Mouse (Mus musculus) v-Abl transformed pro-B cells (cell line): ENCODE data around the gene Slc48a1.

Experiments
- in situ Hi-C, 2 experiments: fragments of 400-800 bp; cut with MboI; formaldehyde crosslinking; loops; one replicate each; pipeline ENCODE4 v1.15.1; 2025; ENCODE audit not compliant: unreplicated experiment in 2 of 2

Gene Slc48a1

DNA sequence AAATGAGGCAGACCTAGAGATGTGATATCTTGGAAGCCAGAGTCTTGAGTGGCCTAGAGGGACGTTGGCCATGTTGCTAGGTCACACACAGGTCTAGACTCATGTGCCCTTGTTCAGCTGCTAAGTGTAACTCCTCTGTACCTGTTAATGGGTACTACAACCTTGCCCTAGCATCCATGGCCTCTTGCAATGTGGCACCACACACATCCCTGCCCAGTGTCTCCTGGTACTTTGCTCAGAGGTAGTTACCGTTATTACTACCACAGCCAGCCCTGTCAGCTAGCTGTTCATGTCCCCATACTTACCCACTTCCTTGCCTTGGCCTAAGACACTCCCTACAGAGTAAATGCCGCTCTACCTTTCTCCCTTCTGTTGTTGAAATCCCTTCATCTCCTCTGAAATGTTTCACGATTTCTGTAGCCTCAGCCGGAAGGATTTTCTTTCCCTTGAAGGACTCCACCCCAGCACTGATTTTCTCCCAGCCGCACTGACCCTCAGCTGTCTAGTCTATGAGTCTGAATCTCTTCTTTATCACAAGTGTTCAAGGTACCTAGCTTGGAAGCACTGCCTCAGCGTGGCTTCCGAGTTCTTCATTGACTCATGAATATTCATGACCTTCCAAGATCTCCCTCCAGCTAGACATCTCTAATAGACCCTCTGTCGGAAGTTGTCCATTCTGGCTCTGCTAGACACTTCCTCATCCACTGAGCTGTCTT, 54.6 kb downstream of the Slc48a1 start:
- in situ Hi-C loops, result loop anchor here in 1 of 2 experiments (25.0 kb wide), 1 partner anchor 571 kb away; no protein-coding TSS in a partner anchor

DNA sequence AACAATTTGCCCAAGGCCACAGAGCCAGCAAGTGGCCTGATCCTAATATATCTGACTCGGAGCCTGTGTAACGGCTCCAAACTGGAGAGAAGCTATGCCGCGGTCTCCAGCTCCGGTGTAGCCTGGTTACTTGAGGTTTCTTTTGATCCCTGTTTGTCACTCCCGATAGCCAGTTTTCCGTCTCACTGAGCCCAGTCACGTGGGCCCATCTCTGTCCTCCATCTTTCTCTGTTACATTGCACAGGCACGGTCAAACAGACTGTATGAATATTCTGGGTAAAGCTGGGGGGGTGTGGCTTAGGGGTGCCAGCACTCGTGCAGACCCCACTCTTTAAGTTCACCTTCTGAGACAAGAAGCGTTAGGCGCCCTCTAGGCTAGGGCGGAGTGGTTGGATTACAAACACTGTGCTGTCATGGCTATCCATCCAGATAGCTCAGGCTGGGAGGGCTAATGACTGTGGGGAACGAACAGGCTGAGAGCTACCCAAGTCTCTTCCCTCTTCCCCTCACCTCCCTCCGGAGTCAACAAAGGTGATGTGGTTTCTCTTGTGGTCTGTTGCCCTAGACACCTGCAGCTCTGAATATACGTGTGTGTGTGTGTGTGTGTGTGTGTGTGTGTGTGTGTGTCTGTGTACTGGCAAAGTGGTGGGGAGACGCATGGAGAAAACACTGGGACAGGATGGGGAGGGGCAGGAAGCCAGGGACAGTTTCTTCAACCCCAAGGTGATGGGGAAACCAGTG, 58.0 kb downstream of the Slc48a1 start:
- in situ Hi-C loops, result loop anchor here in 1 of 2 experiments (25.0 kb wide), 1 partner anchor 574 kb away; no protein-coding TSS in a partner anchor

DNA sequence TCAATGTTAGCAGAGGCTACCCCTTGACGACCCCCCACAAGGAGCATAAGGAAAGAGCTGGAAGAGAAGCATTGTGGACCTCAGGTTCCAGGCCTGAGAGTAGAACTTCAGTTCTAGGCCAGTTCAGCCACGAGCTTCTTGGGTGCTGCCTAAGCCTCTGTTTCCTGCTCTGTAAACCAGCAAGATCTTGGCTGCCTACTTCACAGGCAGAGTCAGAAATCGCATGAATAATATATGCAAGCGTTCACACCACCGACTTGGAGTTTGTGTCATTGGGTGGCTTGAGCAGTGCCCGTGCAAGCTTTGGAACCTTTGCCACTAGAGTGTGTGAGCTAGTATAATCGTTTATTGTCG, 58.6 kb downstream of the Slc48a1 start:
- in situ Hi-C loops, result loop anchor here in 1 of 2 experiments (25.0 kb wide), 1 partner anchor 575 kb away; no protein-coding TSS in a partner anchor

DNA sequence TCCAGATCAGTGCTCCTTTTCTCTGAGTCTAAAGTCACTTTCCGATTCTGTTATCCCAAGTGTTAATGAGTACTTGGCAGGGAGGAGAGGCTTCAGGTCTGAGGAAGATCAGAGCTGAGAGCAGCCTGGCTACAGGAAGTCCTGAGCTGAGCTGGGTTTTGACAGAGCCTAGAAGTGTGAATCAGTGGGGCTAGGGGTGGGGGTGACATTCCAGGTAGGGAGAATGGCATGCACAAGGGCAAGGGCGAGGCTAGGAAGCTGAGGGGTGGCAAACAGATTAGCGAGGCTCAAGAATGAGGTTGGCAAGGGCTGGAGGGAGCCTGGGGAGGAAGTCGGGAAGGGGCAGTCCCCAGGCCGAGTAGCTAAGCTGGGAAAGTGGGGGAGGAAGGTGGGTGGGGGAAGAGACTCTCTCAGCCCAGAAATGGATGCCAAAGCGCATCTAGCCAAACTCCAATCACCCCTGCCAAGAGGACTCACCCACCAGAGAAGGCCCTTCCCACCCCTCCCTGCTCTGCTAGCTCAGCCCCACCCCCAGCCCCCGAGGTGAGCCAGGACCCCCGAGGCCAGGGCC, 59.3 kb downstream of the Slc48a1 start:
- in situ Hi-C loops, result loop anchor here in 1 of 2 experiments (25.0 kb wide), 1 partner anchor 575 kb away; no protein-coding TSS in a partner anchor

DNA sequence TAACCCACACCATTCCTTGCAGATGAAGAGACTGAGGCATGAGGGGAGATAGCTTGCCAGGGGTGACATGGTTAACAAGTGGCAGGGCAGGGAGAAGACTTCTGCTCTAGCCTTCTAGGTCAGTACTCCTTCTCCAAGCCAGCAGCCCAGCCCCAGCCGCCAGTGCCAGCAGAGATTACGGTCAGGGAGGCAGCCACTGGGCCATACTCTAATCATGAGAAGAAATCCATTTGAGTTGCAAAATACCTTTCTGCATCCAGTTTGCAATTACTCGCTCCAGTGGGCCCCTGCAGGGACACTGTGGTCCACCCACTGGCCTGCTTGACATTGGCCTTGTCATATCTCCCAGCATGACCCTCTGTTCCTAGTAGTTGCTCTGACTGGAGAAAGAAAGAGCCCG, 60.1 kb downstream of the Slc48a1 start:
- in situ Hi-C loops, result loop anchor here in 1 of 2 experiments (25.0 kb wide), 1 partner anchor 576 kb away; no protein-coding TSS in a partner anchor

DNA sequence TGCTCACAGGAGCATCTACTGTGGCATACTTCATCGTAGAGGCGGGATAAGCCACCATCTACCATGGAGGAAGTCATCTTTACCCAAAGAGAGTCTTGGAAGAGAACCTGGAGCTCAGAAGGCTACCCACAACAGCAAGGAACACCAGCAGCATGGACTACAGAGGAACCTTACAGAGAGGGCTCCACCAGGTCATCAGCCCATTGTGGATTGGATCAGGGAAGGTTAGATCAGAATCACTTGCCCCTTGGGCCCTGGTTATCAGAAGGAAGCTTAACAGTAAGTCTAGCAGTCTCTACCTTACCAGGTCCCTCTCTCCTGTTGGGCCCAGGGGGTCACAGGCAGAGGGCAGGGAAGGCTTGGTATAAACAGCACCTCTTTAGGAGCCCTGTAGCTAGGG, 60.7 kb downstream of the Slc48a1 start:
- in situ Hi-C loops, result loop anchor here in 1 of 2 experiments (25.0 kb wide), 1 partner anchor 577 kb away; no protein-coding TSS in a partner anchor

DNA sequence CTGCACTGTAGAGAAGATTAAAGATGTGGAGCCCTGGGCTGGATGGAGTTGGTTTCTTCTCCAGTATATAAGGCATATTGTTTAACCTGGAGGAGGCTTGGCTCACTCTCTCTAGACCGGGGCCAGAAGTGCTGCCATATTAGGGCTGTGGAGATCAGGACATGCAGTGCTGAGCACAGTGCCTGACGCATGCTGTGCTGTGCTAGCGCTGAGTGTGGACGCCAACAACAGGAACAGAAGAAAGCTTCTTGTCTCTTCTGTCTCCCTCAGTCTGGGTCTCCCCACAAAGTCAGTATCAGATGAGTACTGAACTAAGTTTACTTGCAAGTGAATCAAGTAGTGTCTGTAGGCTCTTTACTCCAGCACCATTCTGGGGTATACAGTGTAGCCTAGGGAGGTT, 61.2 kb downstream of the Slc48a1 start:
- in situ Hi-C loops, result loop anchor here in 1 of 2 experiments (25.0 kb wide), 1 partner anchor 577 kb away; no protein-coding TSS in a partner anchor

DNA sequence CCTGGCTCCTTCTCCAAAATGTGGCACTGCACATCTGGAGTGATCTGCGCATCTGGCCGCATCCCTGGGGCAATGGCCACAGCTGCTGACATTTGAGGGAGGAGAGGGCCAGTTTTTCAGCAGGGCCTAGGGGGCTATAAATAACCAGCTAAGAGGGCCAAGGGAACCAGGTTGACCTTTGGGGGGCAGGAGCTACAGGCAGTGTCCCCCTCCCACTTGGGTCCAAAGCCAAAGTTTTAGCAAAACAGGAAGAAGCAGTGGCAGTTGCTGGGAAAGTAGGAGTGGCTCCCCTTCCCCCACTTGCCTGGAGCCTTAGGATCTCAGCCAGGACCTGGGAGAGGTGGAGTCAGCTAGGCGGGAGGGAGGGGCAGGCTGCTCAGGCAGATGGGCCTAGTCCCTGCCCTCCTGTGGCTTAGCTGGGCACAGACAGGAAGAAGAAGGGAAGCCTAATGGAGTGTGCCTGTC, 61.7 kb downstream of the Slc48a1 start:
- in situ Hi-C loops, result loop anchor here in 1 of 2 experiments (25.0 kb wide), 1 partner anchor 578 kb away; no protein-coding TSS in a partner anchor

DNA sequence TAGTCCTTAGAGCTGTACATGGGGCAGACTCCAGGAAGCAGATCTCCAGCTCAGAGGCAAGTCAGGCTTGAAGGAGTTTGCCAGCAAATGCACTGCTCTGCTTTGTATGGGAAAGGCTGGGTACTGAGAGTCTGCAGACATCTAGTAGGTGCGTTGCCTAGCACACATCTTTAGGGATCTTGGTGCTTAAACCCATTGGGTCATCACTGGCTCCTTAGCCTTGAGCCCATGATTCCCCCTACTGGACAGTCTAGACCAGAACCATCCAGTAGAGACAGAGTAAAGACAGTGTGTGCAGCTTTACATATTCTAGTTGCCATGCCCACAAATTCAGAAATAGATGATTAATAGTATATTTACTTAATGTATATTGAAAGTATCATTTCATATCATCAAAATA, 62.5 kb downstream of the Slc48a1 start:
- in situ Hi-C loops, result loop anchor here in 1 of 2 experiments (25.0 kb wide), 1 partner anchor 578 kb away; no protein-coding TSS in a partner anchor

DNA sequence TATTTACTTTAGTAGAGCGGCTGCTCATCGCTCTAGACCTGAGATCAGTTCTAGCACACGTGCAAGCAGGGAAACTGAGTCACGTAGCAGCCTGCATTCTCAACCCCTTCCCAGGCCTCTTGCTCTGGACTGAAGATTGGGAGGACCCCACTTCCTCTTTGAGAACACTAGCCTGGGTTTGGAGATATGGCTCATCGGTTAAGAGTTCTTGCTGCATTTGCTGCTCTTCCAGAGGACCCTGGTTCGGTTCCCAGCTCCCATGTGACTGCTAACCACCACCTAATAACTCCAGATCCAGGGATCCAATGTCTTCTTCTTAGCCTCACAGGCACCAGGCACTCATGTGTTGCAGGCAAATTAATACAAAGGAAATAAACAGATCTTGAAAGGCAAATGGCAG, 63.1 kb downstream of the Slc48a1 start:
- in situ Hi-C loops, result loop anchor here in 1 of 2 experiments (25.0 kb wide), 1 partner anchor 579 kb away; no protein-coding TSS in a partner anchor

DNA sequence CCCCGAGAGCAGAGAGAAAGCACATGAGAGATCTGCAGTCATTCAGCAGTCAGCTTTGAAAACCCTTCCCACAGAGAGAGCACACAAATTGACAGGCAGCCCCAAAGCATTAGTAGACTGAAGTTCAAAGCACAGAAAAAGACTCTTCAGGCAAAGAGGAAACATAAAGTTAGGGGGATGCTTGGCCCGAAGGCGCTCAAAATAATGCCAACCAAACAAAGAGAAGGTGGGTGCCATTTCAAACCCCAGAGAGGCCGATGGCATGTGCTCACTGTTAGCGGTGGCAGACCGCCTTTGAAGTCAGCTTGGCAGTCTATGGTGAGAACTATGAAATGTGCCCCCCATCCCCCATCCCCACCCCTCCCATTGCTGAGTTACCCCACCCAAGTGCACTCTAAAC, 63.7 kb downstream of the Slc48a1 start:
- in situ Hi-C loops, result loop anchor here in 1 of 2 experiments (25.0 kb wide), 1 partner anchor 580 kb away; no protein-coding TSS in a partner anchor
